Mouse (Mus musculus): Measurements from ENCODE around the gene Tnni1.

The Tnni1 gene

DNA sequence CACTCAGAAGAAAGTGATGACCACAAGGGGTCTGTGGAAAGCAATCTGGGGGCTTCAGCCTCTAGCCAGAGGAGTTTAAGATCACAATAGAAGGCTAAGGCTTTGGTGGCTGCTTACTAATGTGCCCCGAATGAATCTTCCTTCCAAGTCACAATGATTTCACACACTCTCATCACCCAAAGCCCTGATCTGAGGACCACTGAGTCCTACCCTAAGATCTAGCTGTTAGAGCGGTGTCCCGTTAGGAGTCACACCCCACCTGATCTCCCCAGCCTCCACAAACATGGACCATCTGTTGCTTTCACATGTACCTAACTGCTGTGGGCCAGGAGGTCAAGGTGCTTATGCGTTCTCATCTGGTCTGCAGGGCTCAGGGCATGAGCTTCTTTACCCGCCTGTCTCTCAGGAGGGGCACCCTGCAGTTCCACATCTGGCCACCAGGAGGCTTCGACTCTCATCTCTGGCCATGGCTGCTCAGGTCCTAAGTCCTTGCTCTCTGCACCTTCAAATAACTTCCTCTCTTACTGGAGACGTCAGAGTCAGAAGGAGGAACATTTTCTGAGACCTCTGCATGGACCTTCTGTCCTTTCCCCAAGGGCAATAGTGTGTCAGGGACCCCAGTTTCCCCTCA is 31.9 kb downstream of the Tnni1 start:
- DNase-seq, result peak; percentile 81 to 89

DNA sequence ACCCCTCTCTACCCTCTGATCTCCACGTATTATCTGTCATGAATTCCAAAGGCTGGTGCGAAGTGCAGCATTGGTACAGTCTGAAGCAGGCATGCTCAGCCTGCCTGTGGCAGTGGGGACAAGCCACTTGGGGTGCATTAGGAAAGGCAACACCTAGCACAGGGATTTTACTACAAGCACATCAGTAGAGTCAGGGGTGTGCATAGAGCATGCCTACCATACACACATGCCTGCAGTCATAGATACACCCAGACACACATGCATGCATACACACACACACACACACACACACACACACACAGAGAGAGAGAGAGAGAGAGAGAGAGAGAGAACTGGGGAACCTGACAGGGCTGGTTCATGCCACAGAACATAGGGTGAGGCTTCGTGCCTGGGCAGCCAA is 33.0 kb downstream of the Tnni1 start:
- no peak for DNase-seq

- DNase-seq, result no peak
Observed at GRCm38 (mm10) chr1:135812618-135813017, 33.4 kb downstream of the Tnni1 start.

GRCm38 (mm10) chr1:135813071-135813470 is 33.8 kb downstream of the Tnni1 start:
- DNase-seq, result no peak

- DNase-seq, result no peak
Observed at GRCm38 (mm10) chr1:135813687-135814395, 34.6 kb downstream of the Tnni1 start.

DNA sequence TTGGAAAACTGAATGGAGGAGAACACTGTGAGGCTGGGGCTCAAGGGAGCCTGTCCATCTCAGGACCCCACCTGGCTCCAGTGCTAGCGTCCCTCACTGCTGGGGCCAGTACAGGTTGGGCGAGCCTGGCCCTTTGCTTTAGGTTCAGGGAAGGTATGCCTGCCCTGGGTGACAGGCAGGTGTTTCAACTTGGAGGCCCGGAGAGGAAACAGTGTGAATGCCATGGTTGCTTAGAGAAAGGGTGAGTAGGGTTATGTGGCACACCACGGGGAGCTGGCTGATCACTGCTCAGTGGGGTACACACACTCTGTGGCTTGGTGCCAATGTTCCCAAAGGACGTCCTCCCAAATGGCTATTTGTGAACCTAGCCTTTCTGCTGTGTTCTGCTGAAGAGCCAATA is 35.3 kb downstream of the Tnni1 start:
- DNase-seq, result no peak

DNA sequence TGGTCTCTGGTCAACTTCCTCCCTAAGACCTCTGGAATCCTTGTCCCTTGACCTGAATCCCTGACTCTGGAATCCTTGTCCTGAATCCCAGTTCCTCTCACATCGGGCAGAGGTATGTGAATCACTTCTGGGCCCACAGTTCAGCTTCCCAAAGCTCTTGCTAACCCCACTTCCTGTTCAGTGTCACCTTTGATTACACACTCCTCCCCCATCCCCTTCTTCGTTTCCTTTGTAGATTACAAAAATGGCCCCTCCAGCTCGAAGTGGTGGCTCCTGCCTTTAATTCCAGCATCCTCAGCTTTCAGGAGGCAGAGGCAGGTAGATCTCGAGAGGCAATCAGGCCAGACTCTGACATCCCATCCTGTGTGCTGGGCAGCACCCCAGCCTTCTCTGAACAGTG is 38.4 kb downstream of the Tnni1 start:
- DNase-seq, result no peak

- peak; percentile 51 to 58 for DNase-seq
Observed at GRCm38 (mm10) chr1:135818481-135819086, 39.4 kb downstream of the Tnni1 start, which contains the start of gene Lad1. TSS of gene Lad1 (plus strand) at chr1:135818598.

- DNase-seq, result no peak
Observed at GRCm38 (mm10) chr1:135820071-135820470, 40.8 kb downstream of the Tnni1 start.

- DNase-seq, result no peak
Observed at GRCm38 (mm10) chr1:135820736-135821364, 41.6 kb downstream of the Tnni1 start.

DNA sequence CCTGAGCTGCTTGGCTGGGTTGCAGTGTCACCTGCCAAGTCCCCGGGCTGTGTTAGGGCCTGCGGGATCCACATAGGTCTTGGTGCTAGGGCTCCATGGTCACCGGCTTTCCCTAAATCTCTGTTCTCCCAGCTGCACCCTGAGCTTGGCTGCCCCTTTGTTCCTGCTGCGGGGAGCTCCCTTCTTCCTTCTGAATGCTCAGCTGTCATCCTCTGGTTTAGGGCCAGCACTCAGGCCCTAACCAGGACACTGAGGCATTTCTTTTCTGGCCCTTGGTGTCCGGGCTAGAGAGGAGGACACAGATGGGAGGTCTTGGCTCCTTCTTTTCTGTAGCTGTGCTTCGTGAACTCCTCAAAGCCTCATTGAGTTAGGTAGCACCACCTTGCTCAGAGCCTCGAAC is 42.5 kb downstream of the Tnni1 start:
- DNase-seq, result no peak

GRCm38 (mm10) chr1:135828918-135829317 is 49.7 kb downstream of the Tnni1 start:
- peak in 1 of 2 experiments; percentile 14 for DNase-seq

DNA sequence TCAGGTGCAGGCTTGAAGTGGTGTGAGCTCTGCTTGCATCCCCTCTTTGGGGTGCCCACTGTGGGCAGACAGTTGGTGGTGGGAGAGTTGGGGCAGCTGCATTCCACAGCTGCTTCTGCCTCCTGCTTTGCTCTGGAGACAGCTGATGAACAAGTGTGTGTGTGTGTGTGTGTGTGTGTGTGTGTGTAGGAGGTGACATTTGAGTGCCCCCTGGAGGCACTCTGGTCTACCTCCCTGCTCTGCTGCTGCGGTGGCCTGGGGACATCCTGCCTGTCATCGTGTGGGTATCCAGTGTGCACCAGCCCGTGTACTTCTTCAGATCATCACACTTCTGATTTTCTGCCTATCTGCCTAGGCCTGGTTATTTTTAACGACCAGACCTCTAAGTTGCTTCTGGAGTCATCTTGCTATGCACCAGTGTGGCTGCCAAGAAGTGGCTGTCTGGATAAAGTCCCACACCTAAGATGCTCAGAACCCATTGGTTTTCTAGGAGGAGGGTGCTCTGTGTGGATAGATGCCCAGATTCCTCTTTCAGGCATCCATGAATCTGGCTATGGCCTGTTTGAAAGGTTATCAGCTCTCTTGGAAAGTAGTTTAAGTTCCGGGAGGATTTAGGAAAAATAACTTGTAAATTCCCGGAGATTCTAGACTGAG is 55.1 kb downstream of the Tnni1 start:
- no peak for DNase-seq

- no peak for DNase-seq
Observed at GRCm38 (mm10) chr1:135834983-135835382, 55.7 kb downstream of the Tnni1 start.

DNA sequence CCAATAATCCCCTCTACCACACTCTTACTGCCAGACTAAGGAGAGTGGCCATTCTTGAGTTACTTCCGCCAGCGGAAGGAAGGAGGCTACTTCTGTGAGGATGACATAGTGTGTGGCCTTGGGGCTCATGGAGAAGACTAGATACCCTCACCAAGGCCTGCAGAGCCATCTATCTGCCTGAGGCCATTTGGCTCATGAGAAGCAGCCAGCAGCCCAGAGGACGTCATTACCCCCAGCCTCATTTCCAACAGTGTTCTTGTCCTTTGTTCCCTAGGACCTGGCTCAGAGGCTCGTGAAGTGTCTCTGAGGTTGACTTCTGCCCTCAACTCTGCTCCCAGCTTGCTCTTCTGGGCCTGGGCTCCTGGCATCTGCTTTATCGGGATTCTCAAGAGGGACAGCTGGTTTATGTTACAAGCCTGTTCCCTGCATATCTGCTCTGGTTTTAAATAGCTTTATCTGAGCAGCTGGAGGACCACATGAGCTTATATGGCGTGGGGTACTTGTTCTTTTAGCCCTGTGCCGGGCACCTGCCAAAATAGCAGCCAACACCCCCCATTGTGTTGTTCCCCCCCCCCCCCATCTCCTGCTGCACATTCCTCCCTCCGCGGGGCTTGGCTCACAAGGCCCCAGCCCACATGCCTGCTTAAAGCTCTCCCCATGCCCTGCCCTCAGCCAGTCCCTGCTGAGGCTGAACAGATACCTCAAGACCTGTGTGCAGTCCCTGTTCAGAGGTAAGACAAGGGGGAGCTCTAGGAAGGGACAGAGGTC is 56.7 kb downstream of the Tnni1 start, which contains the start of gene Tnnt2:
Gene Tnnt2 (plus strand): TSS at position 639 of the 768 bp plus-strand sequence.
- no peak for DNase-seq

GRCm38 (mm10) chr1:135838626-135839025 is 59.4 kb downstream of the Tnni1 start:
- no peak for DNase-seq

GRCm38 (mm10) chr1:135839065-135839464 is 59.8 kb downstream of the Tnni1 start:
- no peak for DNase-seq

GRCm38 (mm10) chr1:135840675-135841395 is 61.6 kb downstream of the Tnni1 start:
- DNase-seq, result no peak

- DNase-seq, result no peak
Observed at GRCm38 (mm10) chr1:135843519-135844262, 64.5 kb downstream of the Tnni1 start.

- DNase-seq, result no peak
Observed at GRCm38 (mm10) chr1:135844481-135844880, 65.2 kb downstream of the Tnni1 start.

DNA sequence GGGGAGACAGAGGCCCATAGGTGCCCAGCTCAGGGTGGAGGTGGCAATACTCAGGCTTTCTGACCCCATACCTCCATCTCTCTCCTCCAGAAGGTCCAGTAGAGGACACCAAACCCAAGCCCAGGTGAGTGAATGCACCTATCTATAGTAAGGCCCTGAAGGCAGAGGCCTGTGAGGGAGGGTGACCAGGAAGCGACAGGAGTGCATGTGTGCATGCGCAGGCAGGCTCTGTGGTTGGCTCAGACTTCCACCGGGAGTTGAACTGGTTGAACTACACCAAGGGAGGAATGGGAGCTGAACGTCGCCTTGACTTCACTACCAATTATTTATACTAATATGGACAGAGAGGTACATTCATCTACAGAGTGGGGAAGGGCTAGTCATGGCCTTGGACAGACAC is 67.4 kb downstream of the Tnni1 start:
- no peak for DNase-seq
